Mouse (Mus musculus) mesoderm, embryonic 11.5 days (tissue): ENCODE data around the gene Ranbp3.
"Not testable (repeated sequence)": the region's sequence is repeated elsewhere in the genome, so short reads cannot be mapped to it uniquely, and the experiment has no call there.

Experiments used
- DNase-seq: peaks from one replicate; pipeline ENCODE4 v3.0.0-alpha.2; 2012; ENCODE audit warnings: low read depth, low spot score

Ranbp3 gene

DNA sequence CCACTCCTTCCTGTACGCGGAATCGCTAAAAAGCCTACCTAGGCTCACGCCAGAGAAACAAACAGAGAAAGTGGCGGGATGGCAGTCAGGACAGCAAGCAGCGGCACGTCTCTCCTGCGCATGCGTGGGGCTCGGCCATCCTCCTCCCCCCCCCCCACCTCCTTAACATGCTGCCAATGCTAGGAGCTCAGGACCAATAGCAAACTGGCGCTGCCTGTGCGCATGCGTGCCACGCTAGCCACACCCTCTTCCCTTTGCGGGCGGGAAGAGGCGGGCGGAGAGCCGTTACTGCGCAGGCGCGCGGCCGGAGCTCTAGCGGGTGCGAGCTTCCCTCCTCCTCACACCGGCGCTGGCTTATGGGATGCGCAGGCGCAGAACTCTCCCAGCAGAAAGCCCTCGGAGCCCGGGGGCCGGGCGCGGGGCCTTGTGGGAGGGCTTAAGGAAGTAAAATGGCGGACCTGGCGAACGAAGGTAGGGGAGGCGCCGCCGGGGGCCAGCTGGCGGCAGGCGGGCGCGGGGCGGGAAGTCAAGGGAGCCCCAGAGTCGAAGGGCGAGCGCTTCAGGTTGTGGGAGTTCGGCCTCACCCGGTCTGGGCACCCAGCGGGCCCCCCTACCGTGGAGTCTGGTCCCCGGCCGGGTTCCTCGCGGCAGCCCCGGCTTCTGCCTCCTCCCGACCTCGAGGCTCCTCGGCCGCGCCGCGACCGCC is at the start of gene Ranbp3:
Gene Ranbp3 (plus strand): TSS at position 354 of the 706 bp plus-strand sequence.
- DNase-seq = peak; percentile 100

DNA sequence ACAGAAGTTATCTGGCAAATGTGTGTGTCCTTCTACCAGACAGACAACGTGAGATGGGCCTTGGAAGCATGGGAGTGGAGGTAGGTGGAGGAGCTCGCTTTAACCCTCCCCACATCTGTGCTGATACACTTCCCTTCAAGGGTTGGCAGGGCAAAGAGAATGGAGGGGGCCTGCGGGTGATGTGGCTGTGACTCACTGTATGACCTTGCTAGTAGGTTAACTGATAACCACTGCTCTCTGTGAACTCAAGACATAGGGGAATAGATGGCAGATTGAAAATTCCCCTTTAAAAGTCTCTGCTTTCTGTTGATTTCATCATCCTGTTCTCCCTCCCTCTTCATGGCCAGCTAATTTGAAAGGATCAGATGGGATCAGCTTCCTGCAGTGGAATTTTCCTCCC is 47.6 kb upstream of the Ranbp3 start:
- DNase-seq = no peak

DNA sequence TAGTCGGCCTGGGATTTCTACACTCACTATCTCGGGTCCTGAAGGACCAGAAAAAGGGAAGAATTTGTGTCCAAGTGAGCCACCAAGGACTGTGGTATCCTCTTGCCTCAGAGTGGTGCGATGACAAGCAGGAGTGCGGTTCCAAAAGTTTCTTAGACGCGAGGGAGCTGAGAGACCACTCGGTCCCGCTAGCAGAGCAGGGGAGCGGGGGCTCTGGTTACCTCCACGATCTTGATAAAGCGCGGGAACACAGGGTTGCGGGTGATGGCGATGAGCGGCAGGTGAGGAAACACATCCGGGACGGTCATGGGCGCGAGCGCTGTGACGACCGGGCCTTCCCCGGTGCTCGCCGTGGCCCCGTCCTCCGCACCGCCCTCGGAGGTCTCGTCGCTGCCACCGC is 46.8 kb upstream of the Ranbp3 start:
- no peak for DNase-seq

DNA sequence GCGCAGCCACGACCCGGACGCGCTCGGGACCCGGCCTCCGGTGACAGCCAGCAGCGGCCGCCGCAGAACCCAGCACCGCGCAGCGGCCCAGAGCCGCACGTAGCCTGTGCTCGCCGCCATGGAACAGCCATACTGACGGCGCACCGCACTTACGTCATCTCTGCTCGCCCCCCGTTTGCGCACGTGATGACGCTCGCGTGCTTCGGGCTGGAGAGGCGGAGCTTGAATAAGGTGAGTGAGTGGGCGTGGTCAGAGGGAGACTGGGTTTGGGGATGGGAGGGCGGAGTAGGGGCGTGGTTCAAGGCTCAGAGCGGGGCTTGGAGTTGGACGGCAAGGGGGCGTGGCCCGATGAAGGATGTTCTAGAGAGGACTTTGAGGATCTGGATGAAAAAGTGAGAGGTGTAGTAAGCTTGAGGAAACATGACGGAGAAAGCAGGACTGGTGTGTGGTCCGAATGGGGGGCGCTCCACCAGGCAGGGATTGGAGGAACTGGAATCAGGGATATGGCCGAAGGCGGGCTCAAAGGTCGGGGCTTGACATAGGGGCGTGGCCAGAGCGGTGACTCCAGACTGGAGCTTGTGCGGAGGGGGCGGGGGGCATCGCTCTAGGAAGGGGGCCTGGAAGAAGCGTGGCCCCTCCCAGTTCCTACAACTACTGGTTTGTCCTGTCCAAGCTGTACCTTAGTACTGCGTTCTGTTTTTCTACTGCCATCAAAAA is 46.2 kb upstream of the Ranbp3 start, which contains the start of gene Lonp1:
Gene Lonp1 (minus strand): TSS at position 134 of the 717 bp plus-strand sequence.
- DNase-seq = peak; percentile 99

DNA sequence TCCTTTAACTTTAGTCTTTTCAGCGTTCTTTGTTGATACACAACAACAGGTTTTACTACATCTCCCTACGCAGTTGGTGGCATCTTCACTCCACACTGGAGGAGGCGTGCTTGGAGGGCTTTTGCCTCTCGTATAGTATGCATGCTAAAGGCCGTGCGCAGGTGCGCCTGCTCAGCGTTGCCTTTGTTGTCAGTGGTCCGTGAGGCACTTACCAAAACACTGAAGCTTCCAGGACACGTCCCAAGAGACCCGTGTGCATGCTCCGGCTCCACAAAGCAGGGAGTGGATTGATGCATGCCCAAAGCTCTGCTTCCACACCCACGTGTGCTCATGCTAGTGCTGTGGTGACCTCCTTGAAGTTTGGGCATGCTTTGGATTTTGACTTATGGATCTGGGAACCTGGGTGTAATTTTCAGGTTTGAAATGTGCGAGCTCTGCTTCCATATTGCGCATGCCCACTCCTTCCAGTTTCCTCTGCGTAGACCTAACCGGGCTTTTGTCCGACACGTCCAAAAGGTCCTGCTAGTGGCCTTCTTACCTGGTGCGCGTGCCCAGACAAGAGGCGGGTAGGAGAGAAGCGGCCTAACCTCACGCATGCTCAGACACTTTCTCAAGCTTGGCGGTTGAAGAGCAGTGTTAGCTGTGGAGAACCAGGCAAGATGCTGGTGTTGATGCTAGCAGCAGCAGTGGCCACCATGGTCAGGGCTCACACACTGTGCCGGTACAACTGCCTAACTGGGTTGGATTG is 45.4 kb upstream of the Ranbp3 start, which contains the start of gene Catsperd:
Gene Catsperd (plus strand): TSS at position 614 of the 748 bp plus-strand sequence.
- DNase-seq = peak; percentile 65

DNA sequence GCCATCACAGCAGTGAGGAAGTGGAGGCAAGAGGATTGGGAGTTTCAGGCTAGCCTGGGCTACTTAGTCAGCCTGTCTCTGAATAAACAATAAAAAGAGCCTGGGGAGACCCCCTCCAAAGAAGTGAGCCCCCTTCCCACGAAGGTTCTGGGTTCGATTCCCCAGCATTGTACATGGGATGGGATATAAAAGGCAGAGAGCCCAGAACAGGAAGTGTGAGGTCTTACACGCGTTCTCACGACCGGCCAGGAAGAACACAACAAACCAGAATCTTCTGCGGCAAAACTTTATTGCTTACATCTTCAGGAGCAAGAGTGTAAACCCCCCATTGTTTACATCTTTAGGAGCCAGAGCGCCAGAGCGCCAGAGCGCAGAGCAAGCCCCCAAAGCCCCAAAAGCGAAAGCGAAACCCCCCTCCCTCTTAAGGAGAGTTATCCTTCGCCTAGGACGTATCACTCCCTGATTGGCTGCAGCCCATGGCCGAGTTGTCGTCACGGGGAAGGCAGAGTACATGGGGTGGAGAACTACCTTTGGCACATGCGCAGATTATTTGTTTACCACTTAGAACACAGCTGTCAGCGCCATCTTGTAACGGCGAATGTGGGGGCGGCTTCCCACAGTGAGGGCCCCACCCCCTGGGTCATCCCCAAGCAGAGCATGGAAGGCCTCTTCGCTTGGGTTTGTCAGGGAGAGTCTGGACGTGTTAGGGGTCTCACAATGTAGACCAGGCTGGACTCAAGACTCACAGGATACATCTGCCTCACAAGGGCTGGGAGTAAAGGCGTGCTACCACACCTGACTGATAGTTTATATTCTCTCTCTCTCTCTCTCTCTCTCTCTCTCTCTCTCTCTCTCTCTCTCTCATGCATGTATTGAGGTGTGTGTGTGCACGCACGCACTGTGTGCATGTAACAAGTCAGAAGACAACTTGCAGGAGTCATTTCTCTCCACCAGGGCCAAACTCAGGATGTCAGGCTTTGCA is 43.0 kb upstream of the Ranbp3 start:
- DNase-seq = not testable (repeated sequence)

DNA sequence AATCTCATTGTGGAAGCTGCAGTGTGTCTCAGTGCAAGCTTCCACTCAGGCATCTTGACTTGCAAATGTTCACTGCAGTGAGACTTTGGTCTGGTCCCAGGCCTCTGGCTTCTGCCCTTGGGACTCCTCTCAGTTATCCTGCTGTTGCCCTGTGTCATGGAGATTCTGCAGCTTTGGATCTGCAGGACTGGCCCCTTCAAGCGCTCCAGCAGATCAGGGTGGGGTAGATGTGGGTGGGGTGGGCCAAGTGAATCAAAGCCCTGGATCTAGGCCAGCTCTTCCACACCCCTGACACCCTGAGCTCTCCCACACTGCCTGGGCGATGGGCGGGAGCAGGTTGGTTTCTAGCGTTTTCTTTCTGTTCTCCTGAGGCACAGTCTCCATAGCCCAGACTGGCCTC is 41.3 kb upstream of the Ranbp3 start:
- DNase-seq = no peak

DNA sequence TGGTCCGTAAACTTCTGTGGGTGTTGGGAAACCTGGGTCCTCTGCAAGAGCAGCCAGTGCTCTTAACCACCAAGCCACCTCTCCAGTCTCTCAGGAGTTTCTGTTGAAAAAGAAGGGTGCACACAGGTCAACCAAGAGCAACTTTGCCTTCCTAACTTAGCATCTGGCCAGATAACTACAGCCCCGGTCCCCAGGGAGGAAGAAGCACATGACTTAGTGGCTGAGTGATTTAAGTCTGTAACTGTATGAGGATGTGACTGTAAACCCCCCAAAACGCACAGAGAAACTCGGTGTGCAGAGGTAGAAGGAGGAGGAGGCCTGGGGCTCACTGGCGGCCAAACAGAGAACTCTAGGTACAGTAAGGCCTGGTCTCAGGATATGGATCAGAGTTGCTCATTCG is 39.1 kb upstream of the Ranbp3 start:
- DNase-seq = no peak

DNA sequence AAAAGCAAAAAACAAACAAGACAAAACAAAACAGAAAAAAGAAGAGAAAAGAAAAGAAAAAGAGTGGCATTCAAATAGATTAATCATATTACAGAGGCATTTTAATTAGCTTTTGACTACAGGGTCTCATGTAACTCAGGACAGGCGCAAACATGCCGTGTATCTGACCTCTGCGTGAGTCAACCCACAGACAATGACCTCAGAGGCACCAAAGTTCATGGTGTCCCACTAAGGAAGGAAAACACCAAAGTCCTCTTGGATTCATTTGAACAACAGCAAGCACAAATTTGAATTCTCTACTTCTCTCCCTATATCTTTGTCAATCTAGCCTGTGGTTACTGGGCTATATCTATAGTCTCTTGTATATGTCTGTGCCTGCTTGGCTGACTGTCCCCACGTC is 29.9 kb upstream of the Ranbp3 start:
- no peak for DNase-seq

DNA sequence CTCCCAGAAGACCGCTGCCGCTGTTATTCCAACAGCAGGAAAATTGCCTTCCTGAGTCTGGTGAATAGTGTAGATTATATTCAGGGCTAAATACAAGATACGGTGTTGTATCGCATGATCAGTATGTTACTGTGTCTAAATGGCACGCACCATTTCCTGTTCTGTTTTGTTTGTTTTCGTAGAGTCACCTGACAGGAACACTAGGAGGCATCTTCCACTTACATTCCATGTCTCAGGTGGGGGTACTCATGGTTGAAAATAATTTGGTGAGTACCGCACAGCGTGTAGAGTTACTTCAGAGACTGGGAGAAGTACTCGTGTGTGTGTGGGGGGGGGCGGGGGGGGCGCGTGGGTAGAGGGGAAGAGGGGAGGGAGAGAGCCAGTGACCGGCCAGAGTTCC is 25.5 kb upstream of the Ranbp3 start:
- DNase-seq = no peak

DNA sequence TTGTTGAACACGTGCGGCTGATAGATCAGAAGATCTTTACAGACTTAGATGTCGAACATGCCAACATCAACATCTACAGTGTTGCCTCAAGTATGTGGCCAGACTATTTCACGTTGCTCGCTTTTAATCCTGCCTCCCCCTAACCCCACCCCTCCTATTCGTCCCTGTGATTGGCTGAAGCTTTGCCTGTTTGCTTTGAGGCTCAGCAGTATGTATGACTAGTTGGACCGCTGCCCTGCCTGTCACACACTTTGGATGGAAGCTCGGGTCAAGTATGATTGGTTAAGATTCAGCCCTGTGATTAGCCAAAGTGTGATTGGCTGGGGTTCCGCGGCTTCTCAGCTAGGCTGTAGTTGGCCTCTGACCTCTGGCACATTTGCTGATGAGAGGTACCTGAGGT is 21.3 kb upstream of the Ranbp3 start:
- DNase-seq = no peak

DNA sequence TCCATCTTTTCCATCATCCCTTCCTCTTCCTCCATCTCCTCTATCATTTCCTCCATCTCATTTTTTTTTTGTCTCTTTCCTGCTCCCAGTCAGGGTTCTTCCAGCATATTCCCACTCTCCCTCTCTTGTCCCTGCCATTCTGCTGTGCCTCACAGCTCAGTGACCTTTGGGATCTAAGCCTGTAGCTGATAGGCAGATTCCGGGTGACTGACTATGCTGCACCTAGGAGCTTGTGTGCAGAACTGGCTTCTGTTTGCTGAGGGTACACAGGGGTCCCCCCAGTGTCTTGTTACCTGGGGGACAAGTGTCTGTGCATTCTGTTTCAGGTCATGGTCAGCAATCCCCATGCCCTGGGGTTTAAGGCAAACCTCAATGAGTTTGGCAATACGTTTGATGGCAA is 18.3 kb upstream of the Ranbp3 start:
- no peak for DNase-seq

DNA sequence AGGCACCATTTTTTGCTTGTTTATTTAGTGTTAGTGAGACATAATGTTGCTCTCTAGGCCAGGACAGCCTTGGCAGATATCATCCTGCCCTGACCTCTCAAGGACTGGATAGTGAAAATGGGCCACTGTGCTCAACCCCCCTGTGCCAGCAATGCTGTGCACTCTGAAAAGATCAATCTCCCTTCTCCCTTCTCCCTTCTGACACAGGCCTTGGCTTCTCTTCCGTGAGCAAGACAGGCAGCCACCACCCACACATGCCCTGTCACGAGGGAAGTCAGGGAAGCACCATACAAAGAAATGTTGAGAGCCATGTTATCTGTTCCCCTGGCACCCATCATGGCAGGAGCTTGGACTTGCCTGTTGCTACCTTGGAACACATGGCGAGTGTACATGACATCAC is 17.8 kb upstream of the Ranbp3 start:
- DNase-seq = no peak

DNA sequence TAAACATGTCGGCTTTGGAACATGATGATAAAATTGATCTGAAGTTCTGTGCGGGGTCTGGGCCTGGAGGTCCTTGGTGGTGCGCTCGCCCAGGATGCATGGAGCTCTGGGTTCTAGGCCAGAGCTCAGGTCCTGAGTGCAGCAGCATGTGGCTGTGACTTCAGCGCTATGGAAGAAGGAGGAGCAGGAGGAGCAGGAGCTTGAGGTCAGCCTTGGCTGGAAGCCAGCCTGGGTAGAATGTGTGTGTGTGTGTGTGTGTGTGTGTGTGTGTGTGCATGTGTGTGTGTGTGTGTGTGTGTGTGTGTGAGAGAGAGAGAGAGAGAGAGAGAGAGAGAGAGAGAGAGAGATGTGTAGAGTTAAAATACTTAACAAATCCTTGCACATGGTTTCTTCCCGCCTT is 16.9 kb upstream of the Ranbp3 start:
- DNase-seq = no peak

DNA sequence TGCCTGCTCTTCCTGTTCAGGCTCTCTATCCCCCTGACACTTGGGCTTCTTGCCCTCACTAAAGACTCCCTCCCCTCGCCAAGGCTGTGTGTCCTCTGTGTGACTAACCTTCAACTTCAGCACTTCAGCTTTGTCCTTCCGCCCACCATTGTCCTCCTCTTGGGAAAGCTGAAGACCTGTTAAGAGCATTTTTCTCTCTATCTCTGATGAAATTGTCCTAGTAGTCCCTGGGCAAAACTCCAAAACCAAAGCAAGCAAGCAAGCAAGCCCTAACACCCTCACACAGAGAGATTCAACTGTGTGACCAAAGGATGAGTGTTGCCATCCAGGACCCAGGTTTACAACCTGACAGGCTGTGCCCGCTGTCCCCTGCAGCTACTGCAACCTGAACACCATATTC is 9.4 kb upstream of the Ranbp3 start:
- no peak for DNase-seq

DNA sequence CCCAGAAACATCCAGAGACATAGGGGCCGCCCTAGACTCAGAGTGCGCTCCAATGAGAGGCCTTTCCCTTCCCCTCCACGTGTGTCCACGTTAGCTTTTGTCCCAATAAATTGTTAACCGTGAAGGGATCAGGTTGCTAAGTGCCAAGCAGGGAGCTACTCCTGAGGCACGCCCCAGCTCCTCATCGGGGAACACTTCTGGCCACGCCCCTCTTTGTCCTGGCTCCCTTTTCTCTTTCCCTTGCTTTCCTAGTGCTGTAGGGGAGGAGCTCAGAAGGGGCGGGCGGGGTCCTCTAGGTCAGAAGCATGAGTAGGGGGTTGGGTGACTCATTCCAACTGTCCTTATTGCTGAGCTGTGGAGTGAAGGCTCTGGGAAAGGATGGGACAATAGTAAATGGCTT is 8.8 kb upstream of the Ranbp3 start:
- peak; percentile 65 for DNase-seq

DNA sequence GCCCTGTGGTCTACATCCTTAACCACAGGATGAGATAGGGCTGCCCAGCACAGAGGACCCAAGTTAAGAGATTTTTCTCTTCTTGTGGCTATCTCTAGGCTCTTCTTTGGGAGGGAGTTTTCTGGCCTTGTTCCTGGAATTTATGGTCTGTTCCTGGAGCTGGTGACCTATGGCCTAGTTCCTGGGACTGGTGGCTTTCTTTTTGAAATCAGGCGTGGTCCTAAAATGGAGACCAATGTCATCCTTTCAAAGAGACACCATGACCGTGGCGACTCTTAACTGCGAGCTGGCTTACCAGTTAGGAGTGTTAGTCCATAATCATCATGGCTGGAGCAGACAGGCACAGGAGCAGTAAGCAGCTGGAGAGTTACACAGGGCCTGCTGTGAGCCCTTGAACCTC is 6.7 kb upstream of the Ranbp3 start:
- no peak for DNase-seq

DNA sequence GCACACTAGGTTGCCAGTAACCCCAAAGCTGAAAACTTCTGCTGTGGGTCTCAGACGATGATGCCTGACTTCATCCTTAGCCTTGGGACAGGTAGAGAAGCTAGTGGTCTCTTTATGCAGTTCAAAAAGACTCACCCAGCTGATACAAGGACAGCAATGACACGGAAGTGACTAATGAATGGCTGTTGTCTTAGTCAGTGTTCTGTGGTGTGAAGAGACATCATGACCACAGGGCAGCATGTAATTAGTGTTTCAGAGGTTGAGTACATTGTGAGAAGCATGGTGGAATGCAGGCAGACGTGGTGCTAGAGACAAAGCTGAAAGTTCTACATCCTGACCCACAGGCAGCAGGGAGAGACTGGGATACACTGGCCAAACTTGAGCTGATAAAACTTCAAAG is 5.5 kb upstream of the Ranbp3 start:
- no peak for DNase-seq

DNA sequence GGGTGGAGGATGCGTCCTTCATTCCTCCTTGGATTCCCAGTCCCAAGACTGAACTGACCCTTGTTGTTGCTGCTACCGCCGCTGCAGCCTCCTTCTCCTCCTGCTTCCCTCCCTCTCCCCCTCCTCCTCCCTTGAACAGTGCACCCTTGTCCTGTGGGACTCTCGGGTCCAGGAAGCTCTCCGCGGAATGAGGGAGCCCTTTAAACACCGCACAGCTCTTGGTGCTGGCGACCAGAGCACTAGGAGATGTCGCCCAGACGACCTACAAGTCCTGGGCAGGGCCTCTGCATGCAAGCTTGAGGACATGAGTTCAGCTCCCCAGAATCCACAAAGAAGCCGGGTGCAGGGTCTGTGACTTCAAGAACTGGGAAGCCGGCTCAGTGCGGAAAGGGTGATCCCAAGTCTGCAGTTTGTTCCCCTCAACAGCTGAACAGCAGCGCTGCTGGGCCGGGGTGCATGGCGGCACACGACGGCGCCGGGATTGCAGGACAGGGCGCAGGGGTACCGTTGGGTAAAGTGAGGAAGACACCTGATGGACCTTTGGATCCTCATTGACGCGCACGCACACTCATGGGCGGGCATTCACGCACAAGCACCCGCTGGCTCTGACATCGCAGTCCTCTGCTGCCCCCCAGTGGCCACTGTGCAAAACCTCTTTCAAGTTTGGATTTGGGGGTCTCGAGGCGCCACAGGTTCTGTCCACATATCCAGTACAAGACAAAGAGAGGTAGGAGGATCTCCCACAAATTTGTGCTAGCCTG is 4.5 kb upstream of the Ranbp3 start:
- DNase-seq = peak; percentile 91

DNA sequence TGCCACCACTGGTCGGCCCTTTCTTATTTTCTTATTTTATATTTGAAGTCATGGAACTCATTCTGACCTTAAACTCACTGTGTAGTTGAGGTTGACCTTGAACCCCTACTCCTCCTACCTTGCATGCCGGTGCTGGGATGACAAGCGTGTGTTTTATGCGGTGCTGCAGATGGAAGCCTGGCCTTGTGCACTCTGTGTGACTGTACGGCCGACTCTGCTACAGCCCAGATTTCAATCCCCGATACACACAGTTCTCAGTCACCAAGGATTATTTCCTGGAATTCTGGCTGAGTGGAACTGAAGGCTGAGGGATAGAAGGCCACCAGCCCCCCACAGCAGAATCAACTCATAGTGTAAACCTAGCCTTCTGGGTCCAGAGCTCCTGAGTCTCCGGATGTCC is 3.3 kb upstream of the Ranbp3 start:
- no peak for DNase-seq
